ENCODE assay signal across 18 mouse cellular contexts in genomic region chr12:38450323-38451087, GRCm38 (mm10).
DNase-seq lines count a peak whose midpoint lies in the region; ATAC-seq lines count a peak whose summit lies in the region.
"Had no signal": no experiment of that assay in that cellular context is flagged by ENCODE, and none has a peak within 500 bp of the region (broad histone marks: within the 10 kb centered on the region; RNA-seq: fewer than 3 reads in every experiment).

No protein-coding gene starts in this region.

- H3K36me3 ChIP-seq in neural tube, embryonic 11.5 days (ENCODE audit: control insufficient read depth, insufficient read depth, low read length), result no peaks in the 10 kb centered on the region
- H3K36me3 ChIP-seq in hindbrain, embryonic 13.5 days, result no peaks in the 10 kb centered on the region
- H3K36me3 ChIP-seq in midbrain, embryonic 15.5 days (replicated peaks), result no peaks in the 10 kb centered on the region
- H3K36me3 ChIP-seq: heart, embryonic 10.5 days; liver, embryonic 13.5 days; stomach, embryonic 15.5 days had no signal

- H3K27ac ChIP-seq in neural tube, embryonic 11.5 days (ENCODE audit: low read depth, low read length), result no peak overlapping the region
- no peak overlapping the region for H3K27ac ChIP-seq in hindbrain, embryonic 13.5 days
- no peak overlapping the region for H3K27ac ChIP-seq in midbrain, embryonic 15.5 days
- H3K27ac ChIP-seq: heart, embryonic 10.5 days; kidney, postnatal 0 days; left cerebral cortex, adult 2 months; liver, embryonic 13.5 days; stomach, embryonic 15.5 days had no signal

- no peak for DNase-seq in neural tube, embryonic 11.5 days (ENCODE audit: low spot score)
- no peak for DNase-seq in neural tube, embryonic 10.5 days (ENCODE audit: extremely low spot score, low spot score)
- DNase-seq in left cerebral cortex, postnatal 14 days (ENCODE audit: low spot score in 2 of 2), result no peak
- no peak for DNase-seq in adrenal gland, postnatal 14 days
- no peak for DNase-seq in left cerebral cortex, adult 11 months (ENCODE audit: low spot score)
- DNase-seq: adrenal gland, postnatal 36 days; cerebellum, adult 9-11 months; gastrocnemius, postnatal 25 days; heart, postnatal 14 days; liver, embryonic 13.5 days; right cerebral cortex, postnatal 14 days; thymus, adult 2 months had no signal

- no peaks in the 10 kb centered on the region for H3K9me3 ChIP-seq in neural tube, embryonic 11.5 days (ENCODE audit: control insufficient read depth, low read length)
- H3K9me3 ChIP-seq in hindbrain, embryonic 13.5 days, result peaks cover 3% of the 10 kb centered on the region; the same call in 1 of the 2 replicates
- no peaks in the 10 kb centered on the region for H3K9me3 ChIP-seq in midbrain, embryonic 15.5 days
- H3K9me3 ChIP-seq: heart, embryonic 10.5 days; liver, embryonic 13.5 days; stomach, embryonic 15.5 days had no signal

- ATAC-seq in neural tube, embryonic 11.5 days (ENCODE audit: insufficient read depth, low FRiP score, low TSS enrichment), result peak; percentile 62
- ATAC-seq in hindbrain, embryonic 13.5 days (ENCODE audit: low FRiP score), result peak; percentile 66
- peak; percentile 60 for ATAC-seq in midbrain, embryonic 15.5 days (replicated peaks)

- H3K27me3 ChIP-seq in neural tube, embryonic 11.5 days (ENCODE audit: control insufficient read depth, insufficient read depth, low read length), result no peaks in the 10 kb centered on the region
- H3K27me3 ChIP-seq in hindbrain, embryonic 13.5 days, result 0 out of 2 replicates have a peak, but pooled peaks cover 3% of the 10 kb centered on the region
- H3K27me3 ChIP-seq in midbrain, embryonic 15.5 days (replicated peaks), result no peaks in the 10 kb centered on the region
- H3K27me3 ChIP-seq: liver, embryonic 13.5 days; stomach, embryonic 15.5 days had no signal

- H3K4me2 ChIP-seq in neural tube, embryonic 11.5 days (ENCODE audit: low read depth), result no peak overlapping the region
- no peak overlapping the region for H3K4me2 ChIP-seq in hindbrain, embryonic 13.5 days
- no peak overlapping the region for H3K4me2 ChIP-seq in midbrain, embryonic 15.5 days
- H3K4me2 ChIP-seq: liver, embryonic 13.5 days; stomach, embryonic 15.5 days had no signal

- H3K4me3 ChIP-seq in neural tube, embryonic 11.5 days (ENCODE audit: low read depth, low read length), result no peak overlapping the region
- H3K4me3 ChIP-seq in hindbrain, embryonic 13.5 days, result no peak overlapping the region
- no peak overlapping the region for H3K4me3 ChIP-seq in midbrain, embryonic 15.5 days
- H3K4me3 ChIP-seq: heart, embryonic 10.5 days; left cerebral cortex, adult 2 months; liver, embryonic 13.5 days; stomach, embryonic 15.5 days had no signal

- WGBS in neural tube, embryonic 11.5 days, result 61% methylated on average over 7 of the region's 7 CpGs
- whole genome bisulfite sequencing in hindbrain, embryonic 13.5 days, result 34% methylated on average over 7 of the region's 7 CpGs
- WGBS in midbrain, embryonic 15.5 days, result 23% methylated on average over 7 of the region's 7 CpGs

- no peaks in the 10 kb centered on the region for H3K4me1 ChIP-seq in neural tube, embryonic 11.5 days (ENCODE audit: control insufficient read depth, insufficient read depth, low read length)
- H3K4me1 ChIP-seq in hindbrain, embryonic 13.5 days (replicated peaks), result no peaks in the 10 kb centered on the region
- no peaks in the 10 kb centered on the region for H3K4me1 ChIP-seq in midbrain, embryonic 15.5 days
- H3K4me1 ChIP-seq: heart, embryonic 10.5 days; liver, embryonic 13.5 days; stomach, embryonic 15.5 days had no signal

- intact Hi-C loops in left cerebral cortex, postnatal 14 days (cut with DNase I), result no loop called here

- H3K9ac ChIP-seq in neural tube, embryonic 11.5 days (ENCODE audit: low read length), result no peak overlapping the region
- H3K9ac ChIP-seq in hindbrain, embryonic 13.5 days, result no peak overlapping the region
- no peak overlapping the region for H3K9ac ChIP-seq in midbrain, embryonic 15.5 days
- H3K9ac ChIP-seq: liver, embryonic 13.5 days; stomach, embryonic 15.5 days had no signal
